Mouse (Mus musculus): Measurements from ENCODE around the gene Wrap73. TPM values are rescaled to one million over a fixed set of nuclear protein-coding genes. Genes with fewer than 3 reads are reported as not detected.

Wrap73 gene
- polyA plus RNA-seq (2017; shearing (Covaris generic)): 22.3 TPM

DNA sequence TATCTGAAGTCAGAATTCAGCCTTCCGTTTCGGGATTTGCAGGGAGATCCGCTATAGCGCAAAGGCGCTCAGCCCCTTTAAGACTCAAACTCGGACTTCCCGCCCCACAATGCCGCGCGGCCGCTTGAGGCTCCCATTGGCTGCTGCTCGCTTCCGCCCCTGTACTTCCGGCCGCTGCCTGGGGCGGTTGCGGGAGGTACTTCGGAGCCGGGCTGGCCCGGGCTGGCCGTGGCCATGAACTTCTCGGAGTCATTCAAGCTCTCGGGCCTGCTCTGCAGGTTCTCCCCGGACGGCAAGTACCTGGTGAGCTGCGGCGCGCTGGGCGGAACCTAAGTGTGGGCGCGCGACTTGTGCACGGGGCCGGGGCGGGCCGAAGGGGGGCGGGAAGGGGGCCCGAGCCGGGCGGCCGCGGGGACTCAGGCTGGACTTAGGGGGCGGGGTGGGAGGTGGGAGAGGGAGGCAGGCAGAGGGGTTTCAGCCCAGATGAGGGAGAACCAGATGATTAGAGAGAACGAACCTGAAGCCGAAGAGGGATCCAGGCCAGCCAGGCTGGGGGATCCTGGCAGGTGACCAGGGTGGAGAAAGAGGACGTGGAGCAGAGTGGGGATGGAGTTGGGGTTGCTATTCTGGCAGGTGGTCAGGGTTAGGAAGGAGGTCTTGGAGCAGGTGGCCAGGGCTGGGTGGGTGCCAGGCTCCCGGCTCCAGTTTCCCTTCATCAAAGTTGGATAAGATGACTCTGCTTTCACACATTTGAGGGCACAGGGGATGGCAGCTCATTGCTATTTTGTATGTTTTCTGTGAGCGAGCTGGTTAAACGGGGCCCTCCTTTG, at the start of gene Wrap73:
Wrap73 (plus strand) TSS at position 162 of the 830 bp plus-strand sequence.

DNA sequence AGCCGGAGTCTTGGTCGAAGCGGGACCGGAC, 2.2 kb upstream of the Wrap73 start, which contains the start of gene Trp73:
Trp73 (minus strand) TSS at position 27 of the 31 bp plus-strand sequence.

DNA sequence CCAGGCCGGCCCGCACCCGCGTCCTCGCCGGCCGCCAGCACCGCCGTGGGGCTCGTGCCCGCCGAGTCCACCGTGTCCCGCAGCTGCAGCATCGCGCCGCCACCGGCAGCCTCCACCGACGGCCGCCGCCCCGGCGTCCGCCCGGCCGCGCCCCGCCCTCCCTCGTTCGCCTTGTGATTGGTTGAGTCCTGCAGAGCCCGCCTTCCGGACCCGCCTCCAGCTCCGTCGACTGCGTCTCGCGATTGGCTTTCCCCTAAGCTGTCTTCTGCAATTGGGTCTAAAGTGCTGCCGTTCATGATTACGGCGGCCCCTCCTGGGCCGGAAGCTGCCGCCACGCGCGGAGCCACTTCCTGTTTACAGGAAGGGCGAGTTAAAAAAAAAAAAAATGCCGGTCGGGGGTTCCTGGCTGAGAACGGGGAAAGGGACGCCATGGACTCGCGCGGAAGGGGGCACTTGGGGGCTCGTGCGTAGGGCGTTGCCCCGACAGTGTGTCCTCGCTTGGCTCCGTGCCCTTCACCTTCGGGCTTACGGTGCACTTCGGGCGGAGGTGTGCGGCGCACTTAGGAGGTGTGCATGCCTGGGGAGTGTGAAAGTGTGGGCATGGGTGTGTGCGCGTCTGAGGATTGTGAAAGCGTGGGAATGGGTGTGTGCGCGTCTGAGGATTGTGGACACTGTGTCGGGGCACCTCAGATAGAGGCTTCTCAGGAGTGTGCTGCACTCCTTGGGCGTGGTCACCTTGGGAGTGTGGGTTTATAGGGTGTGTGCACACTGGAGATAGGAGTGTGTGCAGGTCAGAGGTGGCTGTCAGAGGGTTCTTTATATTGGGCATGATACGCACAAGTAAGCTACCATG, 18.6 kb downstream of the Wrap73 start, which contains the start of gene Tprgl:
Tprgl (minus strand) TSS at position 129 of the 853 bp plus-strand sequence.

DNA sequence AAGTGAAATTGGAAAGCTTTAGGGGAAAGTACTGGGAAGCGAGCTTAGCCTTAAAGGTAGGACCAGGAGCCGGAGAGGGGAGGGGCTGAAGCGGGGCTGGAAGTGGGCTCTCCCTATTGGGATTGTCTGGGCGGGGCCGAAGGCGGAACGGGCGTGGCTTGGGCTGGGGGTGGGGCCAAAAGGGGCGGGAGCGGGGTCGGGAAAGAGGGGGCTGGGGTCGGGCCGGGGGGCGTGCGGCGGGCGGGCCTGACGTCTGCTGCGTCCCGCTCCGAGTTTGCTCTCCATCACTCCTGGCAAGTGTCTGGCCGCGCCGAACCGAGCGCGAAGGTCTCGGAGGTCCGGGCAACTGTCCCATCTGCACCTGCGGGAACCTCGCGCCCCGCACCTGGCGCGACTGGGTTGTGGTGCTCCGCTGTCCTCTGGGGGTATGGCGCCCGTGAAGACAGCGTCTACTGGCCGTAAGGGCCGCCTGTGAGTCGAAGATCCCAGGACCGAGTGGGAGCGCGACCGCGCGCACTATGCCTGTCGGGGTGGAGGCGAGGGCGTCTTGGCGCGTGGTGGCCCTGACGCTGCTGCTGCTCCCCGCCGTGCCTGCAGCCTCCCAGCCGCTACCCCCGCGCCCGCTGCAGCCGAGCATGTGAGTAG, 28.5 kb downstream of the Wrap73 start, which contains the start of gene Megf6:
Megf6 (plus strand) TSS at position 225 of the 645 bp plus-strand sequence.

Other genes with a start within 250 kb of the Wrap73 start
- gene A430005L14Rik, start 185.1 kb upstream of the Wrap73 start, polyA plus RNA-seq (2017; shearing (Covaris generic)): 35.3 TPM
- 16.0 TPM for gene Dffb, start 167.2 kb upstream of the Wrap73 start, polyA plus RNA-seq (2017; shearing (Covaris generic))
- gene Cep104, start 167.2 kb upstream of the Wrap73 start, polyA plus RNA-seq (2017; shearing (Covaris generic)): 10.8 TPM
- gene Lrrc47, start 130.6 kb upstream of the Wrap73 start, polyA plus RNA-seq (2017; shearing (Covaris generic)): 46.7 TPM
- 0.76 TPM for gene Smim1, start 116.1 kb upstream of the Wrap73 start, polyA plus RNA-seq (2017; shearing (Covaris generic))
- not detected for gene Ccdc27, start 99.7 kb upstream of the Wrap73 start, polyA plus RNA-seq (2017; shearing (Covaris generic))
- gene Trp73, start 2.2 kb upstream of the Wrap73 start, polyA plus RNA-seq (2017; shearing (Covaris generic)): 0.56 TPM
- gene Tprgl, start 18.3 kb downstream of the Wrap73 start, polyA plus RNA-seq (2017; shearing (Covaris generic)): 387 TPM
- 0.48 TPM for gene Megf6, start 28.4 kb downstream of the Wrap73 start, polyA plus RNA-seq (2017; shearing (Covaris generic))
- 0.72 TPM for gene Arhgef16, start 159.3 kb downstream of the Wrap73 start, polyA plus RNA-seq (2017; shearing (Covaris generic))
- not detected for gene B230104I21Rik, start 193.8 kb downstream of the Wrap73 start, polyA plus RNA-seq (2017; shearing (Covaris generic))

All from effector memory CD4-positive, alpha-beta T cell, adult 7 months (primary cell).